Comparison of ENCODE assay signal across 8 mouse cellular contexts in genomic region chr3:87795336-87796277, GRCm38 (mm10). TPM values are rescaled to one million over a fixed set of nuclear protein-coding genes. Genes with fewer than 3 reads are reported as not detected.
DNase-seq lines count a peak whose midpoint lies in the region; ATAC-seq and TF ChIP-seq lines count a peak whose summit lies in the region.

No protein-coding gene starts in this region.

- ATAC-seq in embryonic facial prominence, embryonic 12.5 days (ENCODE audit: insufficient number of reproducible peaks, insufficient read depth, low FRiP score, low TSS enrichment): no peak
- no peak for ATAC-seq in heart, embryonic 13.5 days (ENCODE audit: extremely low read depth, insufficient number of reproducible peaks, low FRiP score, low TSS enrichment)
- peak; percentile 18; the same call in 1 of the 2 replicates for ATAC-seq in kidney, postnatal 0 days (replicated peaks; ENCODE audit: low FRiP score, low read depth)
- ATAC-seq in liver, postnatal 0 days: peak; percentile 64; the same call in 1 of the 2 replicates
- ATAC-seq in neural tube, embryonic 13.5 days (ENCODE audit: low read depth): peak; percentile 28; the same call in 1 of the 2 replicates

- peak; percentile 84 for DNase-seq in adrenal gland, postnatal 14 days
- DNase-seq in kidney, postnatal 0 days (ENCODE audit: low spot score): peak; percentile 90
- DNase-seq in liver, postnatal 0 days: peak; percentile 71
- DNase-seq in thymus, postnatal 25 days: peak; percentile 57

- H3K9me3 ChIP-seq in E14TG2a.4 (ENCODE audit: low read length): no peaks in the 10 kb centered on the region
- no peaks in the 10 kb centered on the region for H3K9me3 ChIP-seq in embryonic facial prominence, embryonic 12.5 days
- no peaks in the 10 kb centered on the region for H3K9me3 ChIP-seq in heart, embryonic 13.5 days
- no peaks in the 10 kb centered on the region for H3K9me3 ChIP-seq in kidney, postnatal 0 days (replicated peaks; ENCODE audit: low read length)
- no peaks in the 10 kb centered on the region for H3K9me3 ChIP-seq in liver, postnatal 0 days (ENCODE audit: low read length)
- no peaks in the 10 kb centered on the region for H3K9me3 ChIP-seq in neural tube, embryonic 13.5 days

- H3K4me2 ChIP-seq in embryonic facial prominence, embryonic 12.5 days (replicated peaks): peak overlapping the region; percentile 58
- peak overlapping the region; percentile 62 for H3K4me2 ChIP-seq in heart, embryonic 13.5 days
- peak overlapping the region; percentile 49 for H3K4me2 ChIP-seq in kidney, postnatal 0 days (ENCODE audit: low read length)
- peak overlapping the region; percentile 39 for H3K4me2 ChIP-seq in liver, postnatal 0 days (ENCODE audit: low read depth, low read length)
- H3K4me2 ChIP-seq in neural tube, embryonic 13.5 days: peak overlapping the region; percentile 57

- WGBS in embryonic facial prominence, embryonic 12.5 days: 15% methylated on average over 33 of the region's 33 CpGs
- 17% methylated on average over 33 of the region's 33 CpGs for WGBS in heart, embryonic 13.5 days
- 17% methylated on average over 33 of the region's 33 CpGs for WGBS in kidney, postnatal 0 days
- 13% methylated on average over 33 of the region's 33 CpGs for WGBS in liver, postnatal 0 days (ENCODE audit: insufficient replicate concordance)
- WGBS in neural tube, embryonic 13.5 days: 17% methylated on average over 33 of the region's 33 CpGs

- H3K27me3 ChIP-seq in E14TG2a.4 (ENCODE audit: insufficient read depth, low read length): peaks cover 98% of the 10 kb centered on the region
- peaks cover 100% of the 10 kb centered on the region for H3K27me3 ChIP-seq in embryonic facial prominence, embryonic 12.5 days
- H3K27me3 ChIP-seq in heart, embryonic 13.5 days (replicated peaks): peaks cover 100% of the 10 kb centered on the region
- peaks cover 61% of the 10 kb centered on the region for H3K27me3 ChIP-seq in kidney, postnatal 0 days (ENCODE audit: insufficient read depth, low read length)
- H3K27me3 ChIP-seq in liver, postnatal 0 days (ENCODE audit: insufficient read depth, low read length): peaks cover 92% of the 10 kb centered on the region
- peaks cover 100% of the 10 kb centered on the region for H3K27me3 ChIP-seq in neural tube, embryonic 13.5 days

- H3K9ac ChIP-seq in embryonic facial prominence, embryonic 12.5 days: 0 out of 2 replicates have a peak overlapping the region, but pooled peaks have one; percentile 48
- H3K9ac ChIP-seq in heart, embryonic 13.5 days: peak overlapping the region; percentile 47; the same call in 1 of the 2 replicates
- H3K9ac ChIP-seq in kidney, postnatal 0 days (ENCODE audit: low read depth, low read length): no peak overlapping the region
- no peak overlapping the region for H3K9ac ChIP-seq in liver, postnatal 0 days (replicated peaks)
- peak overlapping the region; percentile 66 for H3K9ac ChIP-seq in neural tube, embryonic 13.5 days

- no peak overlapping the region for H3K27ac ChIP-seq in embryonic facial prominence, embryonic 12.5 days
- no peak overlapping the region for H3K27ac ChIP-seq in heart, embryonic 13.5 days (replicated peaks)
- no peak overlapping the region for H3K27ac ChIP-seq in kidney, postnatal 0 days
- H3K27ac ChIP-seq in liver, postnatal 0 days (ENCODE audit: low read depth): no peak overlapping the region
- H3K27ac ChIP-seq in neural tube, embryonic 13.5 days (replicated peaks): 0 out of 2 replicates have a peak overlapping the region, but pooled peaks have one; percentile 49

- TF ChIP-seq EP300 in liver, postnatal 0 days (IDR thresholded peaks at IDR 0.05; ENCODE audit: low read depth): no peak

- TF ChIP-seq CTCF in E14TG2a.4 (conservative IDR thresholded peaks at IDR 0.05; ENCODE audit: low read length): peak; percentile 71
- TF ChIP-seq CTCF in kidney, postnatal 0 days (IDR thresholded peaks at IDR 0.05; ENCODE audit: low read depth): peak; percentile 85
- TF ChIP-seq CTCF in liver, postnatal 0 days (IDR thresholded peaks at IDR 0.05; ENCODE audit: low read depth): peak; percentile 74

- peak overlapping the region; percentile 75 for H3K4me3 ChIP-seq in E14TG2a.4 (replicated peaks; ENCODE audit: low read length)
- peak overlapping the region; percentile 37 for H3K4me3 ChIP-seq in embryonic facial prominence, embryonic 12.5 days
- H3K4me3 ChIP-seq in heart, embryonic 13.5 days: peak overlapping the region; percentile 39
- peak overlapping the region; percentile 21 for H3K4me3 ChIP-seq in kidney, postnatal 0 days (replicated peaks; ENCODE audit: low read depth, low read length)
- peak overlapping the region; percentile 3; the same call in 1 of the 2 replicates for H3K4me3 ChIP-seq in liver, postnatal 0 days (ENCODE audit: low read depth, low read length)
- peak overlapping the region; percentile 39 for H3K4me3 ChIP-seq in neural tube, embryonic 13.5 days

- no peaks in the 10 kb centered on the region for H3K36me3 ChIP-seq in E14TG2a.4 (ENCODE audit: insufficient read depth, low read length)
- no peaks in the 10 kb centered on the region for H3K36me3 ChIP-seq in embryonic facial prominence, embryonic 12.5 days
- H3K36me3 ChIP-seq in heart, embryonic 13.5 days: no peaks in the 10 kb centered on the region
- no peaks in the 10 kb centered on the region for H3K36me3 ChIP-seq in kidney, postnatal 0 days (ENCODE audit: insufficient read depth, low read length)
- no peaks in the 10 kb centered on the region for H3K36me3 ChIP-seq in liver, postnatal 0 days (replicated peaks; ENCODE audit: insufficient read depth, low read length)
- H3K36me3 ChIP-seq in neural tube, embryonic 13.5 days: no peaks in the 10 kb centered on the region

- H3K4me1 ChIP-seq in E14TG2a.4 (replicated peaks; ENCODE audit: low read depth, low read length): peaks cover 32% of the 10 kb centered on the region
- peaks cover 28% of the 10 kb centered on the region for H3K4me1 ChIP-seq in embryonic facial prominence, embryonic 12.5 days
- H3K4me1 ChIP-seq in heart, embryonic 13.5 days: peaks cover 27% of the 10 kb centered on the region
- peaks cover 8% of the 10 kb centered on the region for H3K4me1 ChIP-seq in kidney, postnatal 0 days (replicated peaks; ENCODE audit: insufficient read depth, low read length)
- H3K4me1 ChIP-seq in liver, postnatal 0 days (ENCODE audit: insufficient read depth): peaks cover 12% of the 10 kb centered on the region
- H3K4me1 ChIP-seq in neural tube, embryonic 13.5 days (replicated peaks): peaks cover 38% of the 10 kb centered on the region

RNA-seq across cellular contexts. Expression of gene Ntrk1, which starts 0.6 kb away (rescaled TPM):
- 4.3 and 14.4 TPM in 2 replicates for total RNA-seq in adrenal gland, postnatal 14 days (2021)
- 40.0 and 51.7 TPM in 2 replicates for polyA plus RNA-seq in embryonic facial prominence, embryonic 12.5 days (2016; fragmentation: Nextera tagmentation; extraction: Ambion mirVana)
- 0.66 and 1.5 TPM in 2 replicates for polyA plus RNA-seq in heart, embryonic 13.5 days (2015; fragmentation: Nextera tagmentation; extraction: Ambion mirVana)
- polyA plus RNA-seq in kidney, postnatal 0 days (2015; fragmentation: Nextera tagmentation; extraction: Ambion mirVana): 2.1 and 2.3 TPM in 2 replicates
- polyA plus RNA-seq in liver, postnatal 0 days (2015; fragmentation: Nextera tagmentation; extraction: Ambion mirVana): 0.47 and 0.53 TPM in 2 replicates
- polyA plus RNA-seq in neural tube, embryonic 13.5 days (2015; fragmentation: Nextera tagmentation; extraction: Ambion mirVana): 219 and 314 TPM in 2 replicates

RNA-seq across cellular contexts. Expression of gene Insrr, which starts 1.1 kb away (rescaled TPM):
- 0.70 and 2.2 TPM in 2 replicates for total RNA-seq in adrenal gland, postnatal 14 days (2021)
- 1.7 and 1.9 TPM in 2 replicates for polyA plus RNA-seq in embryonic facial prominence, embryonic 12.5 days (2016; fragmentation: Nextera tagmentation; extraction: Ambion mirVana)
- 0.06 and 0.08 TPM in 2 replicates for polyA plus RNA-seq in heart, embryonic 13.5 days (2015; fragmentation: Nextera tagmentation; extraction: Ambion mirVana)
- 1.9 and 2.3 TPM in 2 replicates for polyA plus RNA-seq in kidney, postnatal 0 days (2015; fragmentation: Nextera tagmentation; extraction: Ambion mirVana)
- polyA plus RNA-seq in liver, postnatal 0 days (2015; fragmentation: Nextera tagmentation; extraction: Ambion mirVana): not detected in 2 replicates
- 3.4 and 5.4 TPM in 2 replicates for polyA plus RNA-seq in neural tube, embryonic 13.5 days (2015; fragmentation: Nextera tagmentation; extraction: Ambion mirVana)

RNA-seq across cellular contexts. Expression of gene Pear1, which starts 28.5 kb away (rescaled TPM):
- total RNA-seq in adrenal gland, postnatal 14 days (2021): 29.1 and 36.7 TPM in 2 replicates
- polyA plus RNA-seq in embryonic facial prominence, embryonic 12.5 days (2016; fragmentation: Nextera tagmentation; extraction: Ambion mirVana): 14.4 and 15.1 TPM in 2 replicates
- 17.1 and 18.1 TPM in 2 replicates for polyA plus RNA-seq in heart, embryonic 13.5 days (2015; fragmentation: Nextera tagmentation; extraction: Ambion mirVana)
- polyA plus RNA-seq in kidney, postnatal 0 days (2015; fragmentation: Nextera tagmentation; extraction: Ambion mirVana): 31.6 and 35.4 TPM in 2 replicates
- polyA plus RNA-seq in liver, postnatal 0 days (2015; fragmentation: Nextera tagmentation; extraction: Ambion mirVana): 4.8 and 5.1 TPM in 2 replicates
- polyA plus RNA-seq in neural tube, embryonic 13.5 days (2015; fragmentation: Nextera tagmentation; extraction: Ambion mirVana): 13.1 and 13.3 TPM in 2 replicates

RNA-seq across cellular contexts. Expression of gene Lrrc71, which starts 47.2 kb away (rescaled TPM):
- total RNA-seq in adrenal gland, postnatal 14 days (2021): 0.56 and 0.60 TPM in 2 replicates
- polyA plus RNA-seq in embryonic facial prominence, embryonic 12.5 days (2016; fragmentation: Nextera tagmentation; extraction: Ambion mirVana): 0.28 and 0.31 TPM in 2 replicates
- 0.25 TPM in 1 of 2 replicates, not detected in the other for polyA plus RNA-seq in heart, embryonic 13.5 days (2015; fragmentation: Nextera tagmentation; extraction: Ambion mirVana)
- polyA plus RNA-seq in kidney, postnatal 0 days (2015; fragmentation: Nextera tagmentation; extraction: Ambion mirVana): 0.37 and 0.45 TPM in 2 replicates
- polyA plus RNA-seq in liver, postnatal 0 days (2015; fragmentation: Nextera tagmentation; extraction: Ambion mirVana): 0.23 and 0.25 TPM in 2 replicates
- polyA plus RNA-seq in neural tube, embryonic 13.5 days (2015; fragmentation: Nextera tagmentation; extraction: Ambion mirVana): 0.40 and 0.50 TPM in 2 replicates

RNA-seq across cellular contexts. Expression of gene Sh2d2a, which starts 50.9 kb away (rescaled TPM):
- total RNA-seq in adrenal gland, postnatal 14 days (2021): 0.19 and 3.7 TPM in 2 replicates
- polyA plus RNA-seq in embryonic facial prominence, embryonic 12.5 days (2016; fragmentation: Nextera tagmentation; extraction: Ambion mirVana): 0.08 TPM in 1 of 2 replicates, not detected in the other
- polyA plus RNA-seq in heart, embryonic 13.5 days (2015; fragmentation: Nextera tagmentation; extraction: Ambion mirVana): 0.04 and 0.17 TPM in 2 replicates
- polyA plus RNA-seq in kidney, postnatal 0 days (2015; fragmentation: Nextera tagmentation; extraction: Ambion mirVana): 0.11 TPM in 1 of 2 replicates, not detected in the other
- polyA plus RNA-seq in liver, postnatal 0 days (2015; fragmentation: Nextera tagmentation; extraction: Ambion mirVana): 0.74 and 0.75 TPM in 2 replicates
- polyA plus RNA-seq in neural tube, embryonic 13.5 days (2015; fragmentation: Nextera tagmentation; extraction: Ambion mirVana): not detected in 2 replicates

Comparison
In these comparisons a context has a peak if more than half of its experiments do, and no peak if none do; other contexts are left out.
1. H3K4me3 ChIP-seq: peak in every context shown above with its lines; median percentile 75 in E14TG2a.4; 39 in heart, embryonic 13.5 days; 39 in neural tube, embryonic 13.5 days; 37 in embryonic facial prominence, embryonic 12.5 days; 21 in kidney, postnatal 0 days; 3 in liver, postnatal 0 days.
2. ATAC-seq: peak in kidney, postnatal 0 days (single experiment), liver, postnatal 0 days (single experiment) and neural tube, embryonic 13.5 days (single experiment); none in embryonic facial prominence, embryonic 12.5 days (single experiment) and heart, embryonic 13.5 days (single experiment).
3. H3K9ac ChIP-seq: peak in embryonic facial prominence, embryonic 12.5 days (single experiment), heart, embryonic 13.5 days (single experiment) and neural tube, embryonic 13.5 days (single experiment); none in kidney, postnatal 0 days (single experiment) and liver, postnatal 0 days (single experiment).
4. RNA of gene Ntrk1, which starts 0.6 kb away (polyA plus RNA-seq): 219 to 314 TPM in neural tube, embryonic 13.5 days and 40.0 to 51.7 TPM in embryonic facial prominence, embryonic 12.5 days; 2.1 to 2.3 TPM in kidney, postnatal 0 days, 0.66 to 1.5 TPM in heart, embryonic 13.5 days and 0.47 to 0.53 TPM in liver, postnatal 0 days; every median in the first group is over 10 times any median in the second.
5. Peak in every context shown above with its lines, with median percentiles within 50 percentile points of each other: CTCF ChIP-seq, DNase-seq and H3K4me2 ChIP-seq.